Mouse (Mus musculus) cortical plate, adult 2 months (tissue): ENCODE results near the gene Dcaf4. TPM values are rescaled to one million over a fixed set of nuclear protein-coding genes. Genes with fewer than 3 reads are reported as not detected.
A peak's percentile ranks its signal among the peaks of the same experiment; 100 is the strongest.

Source experiments
- H3K27ac ChIP-seq: fragments of 200-500 bp; 2 replicates; pipeline ENCODE4 v1.5.1; 2012; ENCODE audit warnings: low read length, control low read depth, inconsistent platforms; ENCODE audit not compliant: insufficient read depth
- H3K4me1 ChIP-seq: fragments of 200-500 bp; 2 replicates; pipeline ENCODE4 v1.6.1; 2011; ENCODE audit warnings: low read length; ENCODE audit not compliant: control insufficient read depth, insufficient read depth
- H3K4me3 ChIP-seq: fragments of 200-500 bp; 2 replicates; pipeline ENCODE4 v1.5.1; 2011; ENCODE audit warnings: mild to moderate bottlenecking, low read length, control low read depth; ENCODE audit not compliant: insufficient read depth
- CTCF ChIP-seq: fragments of 200-500 bp; IDR thresholded peaks from 2 replicates; pipeline ENCODE4 v1.5.1; 2011; ENCODE audit warnings: mild to moderate bottlenecking, control low read depth, low read length; ENCODE audit not compliant: insufficient read depth; ENCODE audit errors: extremely low read depth
- POLR2A ChIP-seq: fragments of 200-500 bp; IDR thresholded peaks from 2 replicates; pipeline ENCODE4 v1.6.1; 2011; ENCODE audit warnings: mild to moderate bottlenecking, low read length, control low read depth; ENCODE audit not compliant: insufficient read depth; ENCODE audit errors: extremely low read depth
- polyA plus RNA-seq: library from polyadenylated mRNA; depleted of rRNA; stranded (reverse); fragments of >200 nt; gene quantifications from 2 replicates; pipeline ENCODE4 v1.2.3, GENCODE M21; 2012; rRNA removed

The Dcaf4 gene
- polyA plus RNA-seq, result 32.1 and 33.7 TPM in 2 replicates

DNA sequence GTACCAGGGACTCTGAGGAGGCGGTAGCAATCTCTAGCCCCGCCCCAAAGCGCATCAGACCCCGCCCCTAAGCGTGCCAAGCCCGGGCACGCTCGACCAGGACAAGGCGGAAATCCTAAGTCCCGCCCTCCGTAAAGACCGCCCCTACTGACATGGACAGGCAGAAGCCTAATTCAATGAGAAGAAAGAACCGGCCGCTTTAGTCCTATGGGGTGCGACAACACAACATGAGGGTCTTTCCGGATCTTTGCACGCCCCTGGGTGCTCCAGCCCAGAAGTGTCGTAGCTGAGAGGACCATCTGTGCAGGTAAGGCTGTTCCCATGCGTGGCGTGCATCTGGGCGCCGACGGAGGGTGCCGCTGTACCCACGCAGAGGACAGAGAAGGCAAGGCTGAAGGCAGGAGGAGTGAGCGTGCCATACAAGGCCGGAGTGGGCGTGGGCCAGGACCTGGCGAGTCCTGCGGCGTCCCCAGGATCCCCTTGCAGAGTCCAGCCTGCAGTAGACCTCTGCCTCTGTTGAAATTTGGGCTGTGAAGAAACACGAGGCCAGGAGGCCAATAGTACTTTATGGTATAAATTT lies at the start of gene Dcaf4:
Gene Dcaf4, plus strand, starts transcription at position 156 of the 580 bp plus-strand sequence.
- no peaks in the 10 kb centered on the region for H3K4me1 ChIP-seq
- TF ChIP-seq POLR2A (peak; percentile 51; the same call in 1 of the 2 replicates), CTCF (no peak)
- H3K4me3 ChIP-seq, result peak within 1 kb of the TSS; percentile 77
- H3K27ac ChIP-seq, result peak within 1 kb of the TSS; percentile 26; the same call in 1 of the 2 replicates

- H3K4me1 ChIP-seq, result no peaks in the 10 kb centered on the region; the same call in 1 of the 2 replicates
- H3K27ac ChIP-seq, result no peak overlapping the region
- TF ChIP-seq CTCF, result no peak
- TF ChIP-seq POLR2A, result no peak
- no peak overlapping the region for H3K4me3 ChIP-seq
Observed at GRCm38 (mm10) chr12:83471760-83472159, 48.5 kb upstream of the Dcaf4 start.

DNA sequence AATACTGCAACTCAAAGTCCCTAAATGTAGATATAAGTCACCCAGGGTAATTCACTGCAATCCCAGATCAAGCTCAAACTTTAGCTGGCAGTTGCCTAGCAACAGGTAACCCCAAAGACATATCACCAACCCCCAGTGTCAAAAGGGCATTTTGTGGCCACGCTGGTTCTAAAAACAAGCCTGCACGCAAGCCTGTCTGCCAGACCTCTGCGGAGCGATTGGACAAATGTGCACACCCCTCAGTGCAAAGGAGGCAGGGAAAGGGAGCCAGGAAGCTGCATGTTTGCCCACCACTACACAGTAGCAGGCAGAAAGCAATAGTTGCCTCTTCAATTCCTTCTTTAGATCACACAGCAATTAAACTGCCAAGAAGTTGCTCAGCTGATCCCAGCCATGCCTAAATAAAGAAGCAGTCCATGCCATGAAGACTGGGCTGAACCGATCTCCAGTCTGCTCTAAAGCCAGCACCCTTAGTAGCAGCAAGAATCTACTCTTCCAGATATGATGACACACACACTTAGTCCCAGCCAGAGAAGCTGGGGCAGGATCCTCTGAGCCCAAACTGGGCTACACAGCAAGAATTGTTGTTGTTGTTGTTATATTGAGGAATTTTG lies 46.2 kb upstream of the Dcaf4 start:
- Histone ChIP-seq H3K27ac (no peak overlapping the region), H3K4me1 (no peaks in the 10 kb centered on the region; the same call in 1 of the 2 replicates), H3K4me3 (no peak overlapping the region)
- TF ChIP-seq POLR2A (no peak), CTCF (no peak)

GRCm38 (mm10) chr12:83475419-83475818 lies 44.8 kb upstream of the Dcaf4 start:
- Histone ChIP-seq H3K4me1 (no peaks in the 10 kb centered on the region; the same call in 1 of the 2 replicates), H3K27ac (no peak overlapping the region), H3K4me3 (no peak overlapping the region)
- TF ChIP-seq POLR2A (no peak), CTCF (no peak)

DNA sequence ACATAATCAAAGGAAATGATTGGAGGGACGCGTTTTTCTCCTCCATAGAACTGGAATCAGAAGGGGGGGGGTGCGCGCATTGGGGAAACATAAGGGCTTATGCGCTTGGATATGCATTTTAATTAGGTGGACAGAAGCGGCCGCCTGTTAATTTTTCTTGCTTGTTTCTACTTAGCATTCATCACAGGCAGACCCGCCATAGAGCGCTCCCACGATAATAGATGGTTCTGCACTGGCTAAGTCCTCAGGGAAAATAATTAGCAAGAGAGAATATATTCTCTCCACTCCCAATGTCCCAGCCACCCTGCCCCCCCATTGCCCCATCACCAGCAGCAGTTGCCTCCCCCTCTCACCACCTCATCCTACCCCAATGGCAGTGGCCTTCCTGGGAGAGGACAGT lies 44.0 kb upstream of the Dcaf4 start:
- TF ChIP-seq CTCF (no peak), POLR2A (no peak)
- no peak overlapping the region for H3K4me3 ChIP-seq
- H3K27ac ChIP-seq, result no peak overlapping the region
- H3K4me1 ChIP-seq, result no peaks in the 10 kb centered on the region; the same call in 1 of the 2 replicates

DNA sequence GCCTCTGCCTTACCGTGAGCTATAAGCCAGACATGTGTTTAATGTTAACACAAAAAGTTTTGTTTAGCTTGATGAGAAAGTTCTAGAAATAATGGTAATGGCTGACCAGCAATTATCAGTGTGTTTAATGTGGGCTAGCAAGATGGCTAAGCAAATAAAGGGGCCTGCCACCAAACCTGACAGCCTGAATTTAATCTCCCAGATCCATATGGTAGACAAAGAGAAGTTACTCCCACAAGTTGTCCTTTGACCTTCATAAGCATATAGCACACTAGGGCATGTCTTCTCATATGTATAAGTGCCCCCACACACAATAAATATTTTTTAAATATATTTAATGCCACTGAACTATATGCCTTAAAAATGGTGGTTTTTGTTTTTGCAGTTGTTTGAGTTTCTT lies 41.1 kb upstream of the Dcaf4 start:
- TF ChIP-seq CTCF, result no peak
- no peak for TF ChIP-seq POLR2A
- no peaks in the 10 kb centered on the region; the same call in 1 of the 2 replicates for H3K4me1 ChIP-seq
- H3K4me3 ChIP-seq, result no peak overlapping the region
- no peak overlapping the region for H3K27ac ChIP-seq

DNA sequence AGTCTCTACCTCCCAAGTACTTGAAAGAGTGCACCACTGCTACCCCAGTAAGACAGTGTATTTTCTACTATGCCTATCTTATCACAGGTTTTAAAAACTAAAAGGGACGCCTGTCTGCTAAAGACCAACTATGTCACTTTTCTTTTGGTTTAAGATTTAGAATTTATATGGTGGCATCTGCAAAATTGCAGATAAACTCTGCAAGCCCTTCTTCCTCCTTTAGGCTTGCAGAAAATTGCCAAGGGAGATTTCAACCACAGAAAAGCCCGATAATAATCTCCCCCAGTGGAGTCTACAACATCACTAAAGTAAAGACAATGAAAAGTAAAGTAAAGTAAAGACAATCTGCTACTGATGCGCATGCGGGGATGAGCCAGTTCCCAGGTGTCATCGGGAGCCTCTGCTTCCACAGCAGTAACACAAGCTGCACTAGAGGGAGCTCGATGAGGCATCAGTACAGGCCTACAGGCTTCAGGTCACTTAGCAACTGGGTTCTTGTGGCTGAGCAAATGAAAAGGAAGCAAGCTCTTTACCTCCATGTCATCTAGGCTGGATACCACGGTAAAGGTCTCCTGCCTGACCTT lies 40.4 kb upstream of the Dcaf4 start:
- TF ChIP-seq CTCF (no peak), POLR2A (no peak)
- no peak overlapping the region for H3K4me3 ChIP-seq

DNA sequence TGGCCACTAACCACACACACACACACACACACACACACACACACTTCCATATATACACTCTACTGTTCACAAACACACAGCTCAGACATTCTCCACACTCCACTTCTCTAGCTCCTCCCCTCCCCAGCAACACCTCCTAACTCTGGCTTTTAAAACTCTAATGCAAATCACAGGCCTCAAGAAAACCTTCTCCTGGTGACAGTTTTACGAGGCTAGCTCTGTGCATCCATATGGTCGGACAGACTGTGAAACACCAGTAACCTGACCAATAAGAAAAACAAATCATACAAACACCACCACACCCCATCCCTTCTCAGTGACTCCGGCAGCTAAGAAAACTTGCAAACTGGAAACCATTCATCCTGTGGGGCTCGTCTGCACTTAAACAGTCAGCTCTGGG lies 38.8 kb upstream of the Dcaf4 start:
- no peak for TF ChIP-seq POLR2A
- TF ChIP-seq CTCF, result no peak
- Histone ChIP-seq H3K4me1 (no peaks in the 10 kb centered on the region; the same call in 1 of the 2 replicates), H3K27ac (no peak overlapping the region), H3K4me3 (no peak overlapping the region)

More for the DNA sequence above, 40.4 kb upstream of the Dcaf4 start:
- no peaks in the 10 kb centered on the region; the same call in 1 of the 2 replicates for H3K4me1 ChIP-seq
- no peak overlapping the region for H3K27ac ChIP-seq

DNA sequence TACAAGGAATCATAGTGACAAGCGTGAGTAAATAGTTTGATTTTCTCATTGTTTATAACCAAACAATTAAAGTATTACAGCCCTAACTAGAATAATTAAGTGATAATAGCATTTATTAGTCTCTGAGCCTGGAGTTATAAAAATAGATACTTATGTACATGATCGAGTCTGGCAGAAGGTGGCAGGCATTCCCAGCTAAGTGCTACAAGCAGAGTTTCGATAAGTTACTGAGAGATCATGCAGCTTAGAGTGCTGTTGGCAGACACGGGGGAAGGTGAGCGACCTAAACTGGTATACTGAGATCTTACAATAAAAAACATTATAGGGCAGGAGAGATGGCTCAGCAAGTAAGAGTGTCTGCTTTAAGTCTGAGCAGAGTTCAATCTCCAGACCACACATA lies 36.6 kb upstream of the Dcaf4 start:
- H3K4me3 ChIP-seq, result no peak overlapping the region
- no peak for TF ChIP-seq CTCF
- no peak for TF ChIP-seq POLR2A
- no peak overlapping the region for H3K27ac ChIP-seq
- H3K4me1 ChIP-seq, result peaks cover under 1% of the 10 kb centered on the region
